Mouse (Mus musculus): ENCODE results near the gene Knop1.

Knop1 gene

GRCm38 (mm10) chr7:118848796-118849195 lies 7.3 kb downstream of the Knop1 start:
- DNase-seq (ENCODE audit: low read depth in 1 of 2, low spot score in 2 of 2), result no peak

GRCm38 (mm10) chr7:118846329-118846728 lies 9.7 kb downstream of the Knop1 start:
- no peak for DNase-seq (ENCODE audit: low read depth in 1 of 2, low spot score in 2 of 2)

GRCm38 (mm10) chr7:118845141-118845540 lies 10.9 kb downstream of the Knop1 start:
- DNase-seq (ENCODE audit: low read depth in 1 of 2, low spot score in 2 of 2), result no peak

- no peak for DNase-seq (ENCODE audit: low read depth in 1 of 2, low spot score in 2 of 2)
Measured at GRCm38 (mm10) chr7:118842938-118843337, 13.1 kb downstream of the Knop1 start.

- no peak for DNase-seq (ENCODE audit: low read depth in 1 of 2, low spot score in 2 of 2)
Measured at GRCm38 (mm10) chr7:118841796-118842195, 14.3 kb downstream of the Knop1 start.

- DNase-seq (ENCODE audit: low read depth in 1 of 2, low spot score in 2 of 2), result no peak
Measured at GRCm38 (mm10) chr7:118841030-118841745, 14.9 kb downstream of the Knop1 start.

GRCm38 (mm10) chr7:118837901-118838300 lies 18.2 kb downstream of the Knop1 start:
- DNase-seq (ENCODE audit: low read depth in 1 of 2, low spot score in 2 of 2), result no peak

- DNase-seq (ENCODE audit: low read depth in 1 of 2, low spot score in 2 of 2), result no peak
Measured at GRCm38 (mm10) chr7:118827975-118828416, 28.1 kb downstream of the Knop1 start.

- no peak for DNase-seq (ENCODE audit: low read depth in 1 of 2, low spot score in 2 of 2)
Measured at GRCm38 (mm10) chr7:118824451-118824850, 31.6 kb downstream of the Knop1 start.

- no peak for DNase-seq (ENCODE audit: low read depth in 1 of 2, low spot score in 2 of 2)
Measured at GRCm38 (mm10) chr7:118821887-118822556, 34.0 kb downstream of the Knop1 start.

GRCm38 (mm10) chr7:118821356-118821755 lies 34.7 kb downstream of the Knop1 start:
- DNase-seq (ENCODE audit: low read depth in 1 of 2, low spot score in 2 of 2), result no peak

GRCm38 (mm10) chr7:118819666-118820065 lies 36.4 kb downstream of the Knop1 start:
- DNase-seq (ENCODE audit: low read depth in 1 of 2, low spot score in 2 of 2), result no peak

GRCm38 (mm10) chr7:118817741-118818140 lies 38.3 kb downstream of the Knop1 start:
- DNase-seq (ENCODE audit: low read depth in 1 of 2, low spot score in 2 of 2), result no peak

- no peak for DNase-seq (ENCODE audit: low read depth in 1 of 2, low spot score in 2 of 2)
Measured at GRCm38 (mm10) chr7:118816275-118816674, 39.8 kb downstream of the Knop1 start.

GRCm38 (mm10) chr7:118813592-118813991 lies 42.5 kb downstream of the Knop1 start:
- DNase-seq (ENCODE audit: low read depth in 1 of 2, low spot score in 2 of 2), result no peak

- DNase-seq (ENCODE audit: low read depth in 1 of 2, low spot score in 2 of 2), result no peak
Measured at GRCm38 (mm10) chr7:118811407-118812106, 44.5 kb downstream of the Knop1 start.

- no peak for DNase-seq (ENCODE audit: low read depth in 1 of 2, low spot score in 2 of 2)
Measured at GRCm38 (mm10) chr7:118807899-118808298, 48.2 kb downstream of the Knop1 start.

- no peak for DNase-seq (ENCODE audit: low read depth in 1 of 2, low spot score in 2 of 2)
Measured at GRCm38 (mm10) chr7:118806631-118807411, 49.2 kb downstream of the Knop1 start.

GRCm38 (mm10) chr7:118803425-118803824 lies 52.6 kb downstream of the Knop1 start:
- DNase-seq (ENCODE audit: low read depth in 1 of 2, low spot score in 2 of 2), result no peak

- no peak for DNase-seq (ENCODE audit: low read depth in 1 of 2, low spot score in 2 of 2)
Measured at GRCm38 (mm10) chr7:118801791-118802190, 54.3 kb downstream of the Knop1 start.

GRCm38 (mm10) chr7:118800112-118800734 lies 55.8 kb downstream of the Knop1 start:
- peak in 1 of 2 experiments; percentile 9 for DNase-seq (ENCODE audit: low read depth in 1 of 2, low spot score in 2 of 2)
